Mouse (Mus musculus): ENCODE measurements around the gene Slc5a8. TPM values are rescaled to one million over a fixed set of nuclear protein-coding genes. Genes with fewer than 3 reads are reported as not detected.

Gene Slc5a8
- polyA plus RNA-seq (2015; fragmentation: Nextera tagmentation; extraction: Ambion mirVana), result 0.22 and 0.23 TPM in 2 replicates

GRCm38 (mm10) chr10:88885632-88886090, at the start of gene Slc5a8:
Slc5a8 (plus strand) TSS chr10:88885992.
- Histone ChIP-seq H3K27ac (no peak within 1 kb of the TSS), H3K4me2 (peak within 1 kb of the TSS; percentile 66), H3K9ac (no peak within 1 kb of the TSS; the same call in 1 of the 2 replicates), H3K4me3 (peak within 1 kb of the TSS; percentile 40), H3K4me1 (peaks cover 11% of the 10 kb centered on the region), H3K36me3 (no peaks in the 10 kb centered on the region), H3K9me3 (peaks cover 3% of the 10 kb centered on the region; the same call in 1 of the 2 replicates), H3K27me3 (peaks cover 36% of the 10 kb centered on the region)
- WGBS, result 3% methylated on average over 31 of the region's 31 CpGs
- no peak for ATAC-seq (ENCODE audit: insufficient number of reproducible peaks, insufficient read depth, low FRiP score, low TSS enrichment, low read depth)

GRCm38 (mm10) chr10:88848876-88849476, 36.8 kb upstream of the Slc5a8 start:
- H3K36me3 ChIP-seq, result no peaks in the 10 kb centered on the region
- WGBS, result 58% methylated on average over 7 of the region's 7 CpGs
- H3K27ac ChIP-seq, result no peak overlapping the region
- H3K4me1 ChIP-seq, result no peaks in the 10 kb centered on the region
- H3K4me3 ChIP-seq, result no peak overlapping the region
- ATAC-seq (ENCODE audit: insufficient number of reproducible peaks, insufficient read depth, low FRiP score, low TSS enrichment, low read depth), result no peak
- no peak overlapping the region for H3K9ac ChIP-seq
- no peak overlapping the region for H3K4me2 ChIP-seq
- no peaks in the 10 kb centered on the region for H3K9me3 ChIP-seq
- H3K27me3 ChIP-seq, result no peaks in the 10 kb centered on the region

- Histone ChIP-seq H3K4me2 (no peak overlapping the region), H3K4me1 (no peaks in the 10 kb centered on the region), H3K9me3 (no peaks in the 10 kb centered on the region), H3K4me3 (no peak overlapping the region), H3K9ac (no peak overlapping the region), H3K36me3 (no peaks in the 10 kb centered on the region), H3K27ac (no peak overlapping the region), H3K27me3 (no peaks in the 10 kb centered on the region)
- no peak for ATAC-seq (ENCODE audit: insufficient number of reproducible peaks, insufficient read depth, low FRiP score, low TSS enrichment, low read depth)
- WGBS, result 82% methylated on average over 4 of the region's 4 CpGs
These were observed 35.8 kb upstream of the Slc5a8 start for GRCm38 (mm10) chr10:88849976-88850375.

GRCm38 (mm10) chr10:88853326-88853725, 32.5 kb upstream of the Slc5a8 start:
- no peaks in the 10 kb centered on the region for H3K27me3 ChIP-seq
- no peaks in the 10 kb centered on the region for H3K36me3 ChIP-seq
- H3K27ac ChIP-seq, result no peak overlapping the region
- WGBS, result 88% methylated on average over 7 of the region's 7 CpGs
- H3K9ac ChIP-seq, result no peak overlapping the region
- no peak for ATAC-seq (ENCODE audit: insufficient number of reproducible peaks, insufficient read depth, low FRiP score, low TSS enrichment, low read depth)
- H3K4me2 ChIP-seq, result no peak overlapping the region
- H3K9me3 ChIP-seq, result no peaks in the 10 kb centered on the region
- H3K4me3 ChIP-seq, result no peak overlapping the region
- H3K4me1 ChIP-seq, result no peaks in the 10 kb centered on the region

GRCm38 (mm10) chr10:88860911-88861310, 24.9 kb upstream of the Slc5a8 start:
- Histone ChIP-seq H3K4me3 (no peak overlapping the region), H3K27me3 (no peaks in the 10 kb centered on the region), H3K4me1 (no peaks in the 10 kb centered on the region), H3K9me3 (no peaks in the 10 kb centered on the region), H3K4me2 (no peak overlapping the region), H3K27ac (no peak overlapping the region), H3K9ac (no peak overlapping the region), H3K36me3 (no peaks in the 10 kb centered on the region)
- WGBS, result 75% methylated on average over 3 of the region's 3 CpGs
- no peak for ATAC-seq (ENCODE audit: insufficient number of reproducible peaks, insufficient read depth, low FRiP score, low TSS enrichment, low read depth)

GRCm38 (mm10) chr10:88861416-88861815, 24.4 kb upstream of the Slc5a8 start:
- H3K4me1 ChIP-seq, result no peaks in the 10 kb centered on the region
- H3K4me2 ChIP-seq, result no peak overlapping the region
- no peak for ATAC-seq (ENCODE audit: insufficient number of reproducible peaks, insufficient read depth, low FRiP score, low TSS enrichment, low read depth)
- no peak overlapping the region for H3K4me3 ChIP-seq
- no peak overlapping the region for H3K9ac ChIP-seq
- no peaks in the 10 kb centered on the region for H3K27me3 ChIP-seq
- no peaks in the 10 kb centered on the region for H3K9me3 ChIP-seq
- H3K36me3 ChIP-seq, result no peaks in the 10 kb centered on the region
- H3K27ac ChIP-seq, result no peak overlapping the region

GRCm38 (mm10) chr10:88862293-88862692, 23.5 kb upstream of the Slc5a8 start:
- no peak overlapping the region for H3K4me3 ChIP-seq
- H3K9me3 ChIP-seq, result no peaks in the 10 kb centered on the region
- no peak overlapping the region for H3K4me2 ChIP-seq
- H3K27ac ChIP-seq, result no peak overlapping the region
- WGBS, result 89% methylated on average over 5 of the region's 5 CpGs
- no peaks in the 10 kb centered on the region for H3K27me3 ChIP-seq
- H3K36me3 ChIP-seq, result no peaks in the 10 kb centered on the region
- no peak overlapping the region for H3K9ac ChIP-seq
- H3K4me1 ChIP-seq, result no peaks in the 10 kb centered on the region
- ATAC-seq (ENCODE audit: insufficient number of reproducible peaks, insufficient read depth, low FRiP score, low TSS enrichment, low read depth), result no peak

GRCm38 (mm10) chr10:88866017-88866416, 19.8 kb upstream of the Slc5a8 start:
- no peak overlapping the region for H3K4me3 ChIP-seq
- no peak overlapping the region for H3K27ac ChIP-seq
- 62% methylated on average over 2 of the region's 2 CpGs for WGBS
- H3K36me3 ChIP-seq, result no peaks in the 10 kb centered on the region
- ATAC-seq (ENCODE audit: insufficient number of reproducible peaks, insufficient read depth, low FRiP score, low TSS enrichment, low read depth), result no peak
- no peak overlapping the region for H3K4me2 ChIP-seq
- no peaks in the 10 kb centered on the region for H3K4me1 ChIP-seq
- H3K27me3 ChIP-seq, result no peaks in the 10 kb centered on the region
- H3K9ac ChIP-seq, result no peak overlapping the region
- H3K9me3 ChIP-seq, result no peaks in the 10 kb centered on the region

GRCm38 (mm10) chr10:88874870-88875269, 10.9 kb upstream of the Slc5a8 start:
- no peaks in the 10 kb centered on the region for H3K36me3 ChIP-seq
- no peak overlapping the region for H3K4me3 ChIP-seq
- no peak overlapping the region for H3K4me2 ChIP-seq
- no peaks in the 10 kb centered on the region for H3K27me3 ChIP-seq
- no peak for ATAC-seq (ENCODE audit: insufficient number of reproducible peaks, insufficient read depth, low FRiP score, low TSS enrichment, low read depth)
- H3K9me3 ChIP-seq, result no peaks in the 10 kb centered on the region
- H3K4me1 ChIP-seq, result no peaks in the 10 kb centered on the region
- H3K27ac ChIP-seq, result no peak overlapping the region
- 63% methylated on average over 5 of the region's 5 CpGs for WGBS
- no peak overlapping the region for H3K9ac ChIP-seq

GRCm38 (mm10) chr10:88877421-88877820, 8.4 kb upstream of the Slc5a8 start:
- no peaks in the 10 kb centered on the region for H3K27me3 ChIP-seq
- H3K4me1 ChIP-seq, result no peaks in the 10 kb centered on the region
- ATAC-seq (ENCODE audit: insufficient number of reproducible peaks, insufficient read depth, low FRiP score, low TSS enrichment, low read depth), result no peak
- H3K4me3 ChIP-seq, result no peak overlapping the region
- no peaks in the 10 kb centered on the region for H3K9me3 ChIP-seq
- WGBS, result 86% methylated on average over 7 of the region's 7 CpGs
- H3K4me2 ChIP-seq, result no peak overlapping the region
- H3K36me3 ChIP-seq, result no peaks in the 10 kb centered on the region
- H3K9ac ChIP-seq, result no peak overlapping the region
- H3K27ac ChIP-seq, result no peak overlapping the region

GRCm38 (mm10) chr10:88883721-88884120, 2.1 kb upstream of the Slc5a8 start:
- 90% methylated on average over 2 of the region's 2 CpGs for WGBS
- no peak overlapping the region for H3K4me2 ChIP-seq
- no peaks in the 10 kb centered on the region for H3K36me3 ChIP-seq
- H3K9ac ChIP-seq, result no peak overlapping the region
- H3K4me1 ChIP-seq, result peaks cover 11% of the 10 kb centered on the region
- no peak overlapping the region for H3K27ac ChIP-seq
- no peak overlapping the region for H3K4me3 ChIP-seq
- no peak for ATAC-seq (ENCODE audit: insufficient number of reproducible peaks, insufficient read depth, low FRiP score, low TSS enrichment, low read depth)
- peaks cover 3% of the 10 kb centered on the region; the same call in 1 of the 2 replicates for H3K9me3 ChIP-seq
- peaks cover 36% of the 10 kb centered on the region for H3K27me3 ChIP-seq

- no peak overlapping the region for H3K4me2 ChIP-seq
- WGBS, result 76% methylated on average over 6 of the region's 6 CpGs
- no peak for ATAC-seq (ENCODE audit: insufficient number of reproducible peaks, insufficient read depth, low FRiP score, low TSS enrichment, low read depth)
These were observed 956 bp upstream of the Slc5a8 start for GRCm38 (mm10) chr10:88884836-88885235.

More at GRCm38 (mm10) chr10:88884836-88885235, 956 bp upstream of the Slc5a8 start:
- H3K27me3 ChIP-seq, result peaks cover 36% of the 10 kb centered on the region
- peaks cover 3% of the 10 kb centered on the region; the same call in 1 of the 2 replicates for H3K9me3 ChIP-seq
- no peaks in the 10 kb centered on the region for H3K36me3 ChIP-seq
- no peak overlapping the region for H3K9ac ChIP-seq
- H3K4me3 ChIP-seq, result no peak overlapping the region
- H3K27ac ChIP-seq, result no peak overlapping the region
- peaks cover 11% of the 10 kb centered on the region for H3K4me1 ChIP-seq
